Mouse (Mus musculus): Measurements from ENCODE around the gene Hpse. TPM values are rescaled to one million over a fixed set of nuclear protein-coding genes. Genes with fewer than 3 reads are reported as not detected.

Gene Hpse
- total RNA-seq, 1 experiment: 1.2 TPM

DNA sequence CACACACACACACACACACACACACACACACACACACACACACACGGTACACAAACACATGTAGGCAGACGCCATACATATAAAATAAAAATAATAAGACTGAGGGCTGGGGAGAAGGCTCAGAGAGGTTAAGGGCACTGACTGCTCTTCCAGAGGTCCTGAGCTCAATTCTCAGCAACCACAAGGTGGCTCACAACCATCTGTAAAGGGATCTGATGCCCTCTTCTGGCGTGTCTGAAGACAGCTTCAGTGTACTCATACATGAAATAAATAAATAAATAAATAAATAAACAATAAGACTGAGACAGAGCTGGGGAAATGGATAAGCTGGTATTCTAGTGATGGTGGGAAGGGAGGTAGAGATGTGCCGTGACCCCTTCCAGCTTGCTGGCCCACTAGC, 33.9 kb downstream of the Hpse start:
- Histone ChIP-seq H3K9me3 (ENCODE audit: control insufficient read depth, insufficient read depth, low read depth, low read length) (no peaks in the 10 kb centered on the region), H3K4me3 (ENCODE audit: insufficient read depth in 1 of 2, low read depth in 1 of 2, low read length in 2 of 2, poor library complexity in 1 of 2, severe bottlenecking in 1 of 2) (no peak overlapping the region), H3K36me3 (ENCODE audit: control insufficient read depth, insufficient read depth, low read length, poor library complexity, severe bottlenecking) (no peaks in the 10 kb centered on the region), H3K27ac (ENCODE audit: insufficient read depth, low read depth, low read length, poor library complexity, severe bottlenecking) (no peak overlapping the region), H3K9ac (ENCODE audit: insufficient read depth, low read depth, low read length, poor library complexity, severe bottlenecking) (no peak overlapping the region), H3K4me1 (ENCODE audit: control insufficient read depth in 2 of 2, insufficient read depth in 2 of 2, low read length in 2 of 2, poor library complexity in 1 of 2) (peaks cover under 1 to 4% of the 10 kb centered on the region in 2 experiments; a peak in 2 of 4 replicates)
- DNase-seq (ENCODE audit: low read depth, low spot score): no peak
- in situ Hi-C loops (cut with MboI; ENCODE audit: low sequenced_read_pairs in 2 of 2, unreplicated experiment in 2 of 2): no loop called here
- no peak for TF ChIP-seq HCFC1 (IDR thresholded peaks at IDR 0.05; ENCODE audit: borderline replicate concordance, insufficient read depth, low read length)
- TF ChIP-seq ZC3H11A (IDR thresholded peaks at IDR 0.05; ENCODE audit: borderline replicate concordance, low read depth, low read length): no peak
- TF ChIP-seq CHD2 (IDR thresholded peaks at IDR 0.05; ENCODE audit: low read depth, low read length): no peak
- TF ChIP-seq MAFK (IDR thresholded peaks at IDR 0.05; ENCODE audit: insufficient read depth, low read depth, low read length): no peak
- no peak for TF ChIP-seq ZNF384 (IDR thresholded peaks at IDR 0.05; ENCODE audit: low read depth, low read length)

GRCm38 (mm10) chr5:100680542-100680933, 39.0 kb downstream of the Hpse start:
- Histone ChIP-seq H3K9me3 (ENCODE audit: control insufficient read depth, insufficient read depth, low read depth, low read length) (no peaks in the 10 kb centered on the region), H3K36me3 (ENCODE audit: control insufficient read depth, insufficient read depth, low read length, poor library complexity, severe bottlenecking) (no peaks in the 10 kb centered on the region), H3K9ac (ENCODE audit: insufficient read depth, low read depth, low read length, poor library complexity, severe bottlenecking) (no peak overlapping the region), H3K4me3 (ENCODE audit: insufficient read depth in 1 of 2, low read depth in 1 of 2, low read length in 2 of 2, poor library complexity in 1 of 2, severe bottlenecking in 1 of 2) (no peak overlapping the region; a peak in 1 of 4 replicates), H3K27ac (ENCODE audit: insufficient read depth, low read depth, low read length, poor library complexity, severe bottlenecking) (no peak overlapping the region), H3K4me1 (ENCODE audit: control insufficient read depth in 2 of 2, insufficient read depth in 2 of 2, low read length in 2 of 2, poor library complexity in 1 of 2) (peaks cover 2 to 6% of the 10 kb centered on the region in 2 experiments; a peak in 2 of 4 replicates)
- DNase-seq (ENCODE audit: low read depth, low spot score): no peak
- TF ChIP-seq MAFK (IDR thresholded peaks at IDR 0.05; ENCODE audit: insufficient read depth, low read depth, low read length) (no peak), HCFC1 (IDR thresholded peaks at IDR 0.05; ENCODE audit: borderline replicate concordance, insufficient read depth, low read length) (no peak), CHD2 (IDR thresholded peaks at IDR 0.05; ENCODE audit: low read depth, low read length) (no peak), ZNF384 (IDR thresholded peaks at IDR 0.05; ENCODE audit: low read depth, low read length) (no peak), ZC3H11A (IDR thresholded peaks at IDR 0.05; ENCODE audit: borderline replicate concordance, low read depth, low read length) (no peak)
- in situ Hi-C loops (cut with MboI; ENCODE audit: low sequenced_read_pairs in 2 of 2, unreplicated experiment in 2 of 2): no loop called here

- no peaks in the 10 kb centered on the region for H3K9me3 ChIP-seq (ENCODE audit: control insufficient read depth, insufficient read depth, low read depth, low read length)
- in situ Hi-C loops (cut with MboI; ENCODE audit: low sequenced_read_pairs in 2 of 2, unreplicated experiment in 2 of 2): no loop called here
- DNase-seq (ENCODE audit: low read depth, low spot score): peak; percentile 80
- H3K4me1 ChIP-seq (ENCODE audit: control insufficient read depth in 2 of 2, insufficient read depth in 2 of 2, low read length in 2 of 2, poor library complexity in 1 of 2): peaks cover 2 to 6% of the 10 kb centered on the region in 2 experiments; a peak in 2 of 4 replicates
- H3K9ac ChIP-seq (ENCODE audit: insufficient read depth, low read depth, low read length, poor library complexity, severe bottlenecking): no peak overlapping the region
- TF ChIP-seq HCFC1 (IDR thresholded peaks at IDR 0.05; ENCODE audit: borderline replicate concordance, insufficient read depth, low read length): no peak
- TF ChIP-seq MAFK (IDR thresholded peaks at IDR 0.05; ENCODE audit: insufficient read depth, low read depth, low read length): no peak
- no peak for TF ChIP-seq ZC3H11A (IDR thresholded peaks at IDR 0.05; ENCODE audit: borderline replicate concordance, low read depth, low read length)
- no peak for TF ChIP-seq ZNF384 (IDR thresholded peaks at IDR 0.05; ENCODE audit: low read depth, low read length)
- TF ChIP-seq CHD2 (IDR thresholded peaks at IDR 0.05; ENCODE audit: low read depth, low read length): no peak
- H3K4me3 ChIP-seq (ENCODE audit: insufficient read depth in 1 of 2, low read depth in 1 of 2, low read length in 2 of 2, poor library complexity in 1 of 2, severe bottlenecking in 1 of 2): peak overlapping the region in 1 of 2 experiments; percentile 15; a peak in 2 of 4 replicates
- H3K36me3 ChIP-seq (ENCODE audit: control insufficient read depth, insufficient read depth, low read length, poor library complexity, severe bottlenecking): no peaks in the 10 kb centered on the region
- H3K27ac ChIP-seq (ENCODE audit: insufficient read depth, low read depth, low read length, poor library complexity, severe bottlenecking): no peak overlapping the region
These were observed 39.5 kb downstream of the Hpse start for GRCm38 (mm10) chr5:100679911-100680541.

DNA sequence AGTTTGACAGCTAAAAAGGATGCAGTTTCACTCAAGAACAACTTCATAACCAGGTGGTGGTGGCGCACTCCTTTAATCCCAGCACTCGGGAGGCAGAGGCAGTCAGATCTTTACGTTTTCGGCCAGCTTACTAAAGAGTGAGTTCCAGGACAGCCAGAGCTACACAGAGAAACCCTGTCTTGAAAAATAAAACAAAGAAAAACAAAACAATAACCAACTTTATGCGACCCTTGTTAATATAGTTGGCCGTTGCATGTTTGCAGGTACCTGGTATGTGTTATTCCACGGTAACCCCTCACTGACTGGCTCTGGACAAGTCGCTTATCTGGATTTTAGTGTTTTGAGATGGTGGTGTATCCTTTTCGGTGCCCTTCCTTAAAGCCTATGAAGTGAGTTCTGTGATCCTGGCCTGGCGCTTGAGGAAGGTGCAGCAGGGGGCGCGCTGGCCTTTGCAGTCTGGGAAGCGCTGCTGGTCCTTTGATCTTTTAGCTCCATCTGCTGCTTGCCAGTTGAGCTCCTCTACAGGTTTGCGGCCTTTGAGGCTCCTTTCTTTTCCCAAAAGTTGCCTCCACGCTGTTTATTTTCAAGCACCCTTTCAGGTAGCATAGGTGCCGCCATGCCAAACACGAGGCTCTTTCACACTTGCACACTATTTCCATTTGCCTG, 44.7 kb downstream of the Hpse start, which contains the start of gene Coq2:
TSS of gene Coq2 (minus strand) at position 430 of the 666 bp plus-strand sequence.
- peak; percentile 76 for DNase-seq (ENCODE audit: low read depth, low spot score)
- Histone ChIP-seq H3K4me3 (ENCODE audit: insufficient read depth in 1 of 2, low read depth in 1 of 2, low read length in 2 of 2, poor library complexity in 1 of 2, severe bottlenecking in 1 of 2) (peak within 1 kb of the TSS; percentile 76 to 77), H3K4me1 (ENCODE audit: control insufficient read depth in 2 of 2, insufficient read depth in 2 of 2, low read length in 2 of 2, poor library complexity in 1 of 2) (peaks cover 3% of the 10 kb centered on the region in 2 experiments; a peak in 1 of 4 replicates), H3K9ac (ENCODE audit: insufficient read depth, low read depth, low read length, poor library complexity, severe bottlenecking) (peak within 1 kb of the TSS; percentile 86), H3K36me3 (ENCODE audit: control insufficient read depth, insufficient read depth, low read length, poor library complexity, severe bottlenecking) (peaks cover 4% of the 10 kb centered on the region; the same call in 1 of the 2 replicates), H3K9me3 (ENCODE audit: control insufficient read depth, insufficient read depth, low read depth, low read length) (no peaks in the 10 kb centered on the region), H3K27ac (ENCODE audit: insufficient read depth, low read depth, low read length, poor library complexity, severe bottlenecking) (peak within 1 kb of the TSS; percentile 41; the same call in 1 of the 2 replicates)
- in situ Hi-C loops (cut with MboI; ENCODE audit: low sequenced_read_pairs in 2 of 2, unreplicated experiment in 2 of 2): no loop called here
- TF ChIP-seq ZNF384 (IDR thresholded peaks at IDR 0.05; ENCODE audit: low read depth, low read length) (no peak), HCFC1 (IDR thresholded peaks at IDR 0.05; ENCODE audit: borderline replicate concordance, insufficient read depth, low read length) (no peak), MAFK (IDR thresholded peaks at IDR 0.05; ENCODE audit: insufficient read depth, low read depth, low read length) (no peak), ZC3H11A (IDR thresholded peaks at IDR 0.05; ENCODE audit: borderline replicate concordance, low read depth, low read length) (peak; percentile 59; the same call in 1 of the 2 replicates), CHD2 (IDR thresholded peaks at IDR 0.05; ENCODE audit: low read depth, low read length) (no peak)
